Mouse (Mus musculus) MEL (cell line): ENCODE measurements around the gene Slco1c1. TPM values are rescaled to one million over a fixed set of nuclear protein-coding genes. Genes with fewer than 3 reads are reported as not detected.

Experiments
- DNase-seq: peaks from one replicate; pipeline ENCODE4 v3.0.0; 2011; ENCODE audit warnings: low read depth, low spot score
- H3K27ac ChIP-seq: 2 replicates; pipeline ENCODE4 v1.5.1; 2012; ENCODE audit warnings: low read depth, mild to moderate bottlenecking, control low read depth, low read length, moderate library complexity; ENCODE audit not compliant: control insufficient read depth
- H3K27me3 ChIP-seq, 2 experiments: fragments of 150-350 bp in 1 of 2; sonication (generic) in 1 of 2; 2 replicates each; pipeline ENCODE4 v1.6.1; 2012; ENCODE audit warnings: low read length in 2 of 2, mild to moderate bottlenecking in 2 of 2, improper control_type of control experiment in 1 of 2, moderate library complexity in 1 of 2; ENCODE audit not compliant: insufficient read depth in 2 of 2, control insufficient read depth in 1 of 2
- H3K36me3 ChIP-seq, 2 experiments: 2 replicates each; pipeline ENCODE4 v1.6.1; 2012 to 2014; ENCODE audit warnings: low read length in 2 of 2, improper control_type of control experiment in 1 of 2, inconsistent platforms in 1 of 2, mild to moderate bottlenecking in 1 of 2; ENCODE audit not compliant: insufficient read depth in 2 of 2, control insufficient read depth in 1 of 2
- H3K4me1 ChIP-seq, 2 experiments: fragments of 150-350 bp in 1 of 2; sonication (generic) in 1 of 2; 2 replicates each; pipeline ENCODE4 v1.6.1; 2012; ENCODE audit warnings: low read length in 2 of 2, improper control_type of control experiment in 1 of 2, mild to moderate bottlenecking in 1 of 2; ENCODE audit not compliant: insufficient read depth in 2 of 2, control insufficient read depth in 1 of 2
- H3K4me3 ChIP-seq, 2 experiments: fragments of 150-350 bp in 1 of 2; sonication (generic) in 1 of 2; 2 replicates each; pipeline ENCODE4 v1.5.1; 2012; ENCODE audit warnings: low read depth in 2 of 2, low read length in 2 of 2, mild to moderate bottlenecking in 2 of 2, moderate library complexity in 2 of 2, control low read depth in 1 of 2, improper control_type of control experiment in 1 of 2; ENCODE audit not compliant: control insufficient read depth in 1 of 2, insufficient read depth in 1 of 2
- H3K79me2 ChIP-seq: 2 replicates; pipeline ENCODE4 v1.6.1; 2012; ENCODE audit warnings: mild to moderate bottlenecking, low read length, moderate library complexity; ENCODE audit not compliant: control insufficient read depth, poor library complexity, insufficient read depth
- H3K9ac ChIP-seq: 2 replicates; pipeline ENCODE4 v1.6.1; 2012; ENCODE audit warnings: low read depth, mild to moderate bottlenecking, control low read depth, low read length, moderate library complexity; ENCODE audit not compliant: control insufficient read depth, poor library complexity, severe bottlenecking
- H3K9me3 ChIP-seq: fragments of 150-350 bp; sonication (generic); replicated peaks from 2 replicates; pipeline ENCODE4 v1.6.1; 2012; ENCODE audit warnings: mild to moderate bottlenecking, low read length, improper control_type of control experiment, moderate library complexity; ENCODE audit not compliant: insufficient read depth
- BHLHE40 ChIP-seq: IDR thresholded peaks from 2 replicates; pipeline ENCODE4 v1.6.1; 2012; ENCODE audit warnings: low read depth, mild to moderate bottlenecking, inconsistent platforms, low read length, improper control_type of control experiment, borderline replicate concordance
- CHD1 ChIP-seq: IDR thresholded peaks from 2 replicates; pipeline ENCODE4 v1.6.1; 2012; ENCODE audit warnings: low read depth, mild to moderate bottlenecking, inconsistent platforms, low read length, improper control_type of control experiment
- CTCF ChIP-seq, 3 experiments: IDR thresholded peaks in 2 of 3; conservative IDR thresholded peaks in 1 of 3; 2 replicates each; pipeline ENCODE4 v1.5.1; 2011 to 2012; ENCODE audit warnings: low read length in 3 of 3, low read depth in 2 of 3, mild to moderate bottlenecking in 2 of 3, improper control_type of control experiment in 1 of 3, inconsistent platforms in 1 of 3, mixed read lengths in 1 of 3, moderate library complexity in 1 of 3; ENCODE audit not compliant: control insufficient read depth in 1 of 3, insufficient read depth in 1 of 3, poor library complexity in 1 of 3, severe bottlenecking in 1 of 3
- EP300 ChIP-seq, 2 experiments: IDR thresholded peaks; 2 replicates each; pipeline ENCODE4 v1.6.1; 2011; ENCODE audit warnings: improper control_type of control experiment in 2 of 2, low read length in 2 of 2, low read depth in 1 of 2, mild to moderate bottlenecking in 1 of 2
- ETS1 ChIP-seq: IDR thresholded peaks from 2 replicates; pipeline ENCODE4 v1.6.1; 2012; ENCODE audit warnings: low read depth, mild to moderate bottlenecking, inconsistent platforms, low read length, improper control_type of control experiment, moderate library complexity
- MEF2A ChIP-seq: IDR thresholded peaks from 2 replicates; pipeline ENCODE4 v1.6.1; 2014; ENCODE audit warnings: low read depth, mild to moderate bottlenecking, inconsistent platforms, low read length, improper control_type of control experiment; ENCODE audit not compliant: poor library complexity, insufficient replicate concordance, severe bottlenecking; ENCODE audit errors: extremely low read depth
- MXI1 ChIP-seq: IDR thresholded peaks from 2 replicates; pipeline ENCODE4 v1.6.1; 2011; ENCODE audit warnings: mild to moderate bottlenecking, low read depth, low read length, improper control_type of control experiment
- NRF1 ChIP-seq: IDR thresholded peaks from 2 replicates; pipeline ENCODE4 v1.6.1; 2014; ENCODE audit warnings: low read depth, mild to moderate bottlenecking, inconsistent platforms, low read length, improper control_type of control experiment, moderate library complexity; ENCODE audit not compliant: poor library complexity, insufficient read depth, severe bottlenecking
- POLR2A ChIP-seq, 2 experiments: IDR thresholded peaks; 2 replicates each; pipeline ENCODE4 v1.6.1; 2011 to 2012; ENCODE audit warnings: low read length in 2 of 2, mild to moderate bottlenecking in 2 of 2, control low read depth in 1 of 2, improper control_type of control experiment in 1 of 2, low read depth in 1 of 2, moderate library complexity in 1 of 2; ENCODE audit not compliant: control insufficient read depth in 1 of 2, insufficient read depth in 1 of 2, poor library complexity in 1 of 2
- POLR2AphosphoS5 ChIP-seq: IDR thresholded peaks from 2 replicates; pipeline ENCODE4 v1.6.1; 2012; ENCODE audit warnings: low read depth, borderline replicate concordance, mild to moderate bottlenecking, inconsistent platforms, low read length, moderate library complexity, mixed read lengths
- RAD21 ChIP-seq: IDR thresholded peaks from 2 replicates; pipeline ENCODE4 v1.6.1; 2011; ENCODE audit warnings: mild to moderate bottlenecking, low read depth, low read length, improper control_type of control experiment
- RCOR1 ChIP-seq: IDR thresholded peaks from 2 replicates; pipeline ENCODE4 v1.6.1; 2012; ENCODE audit warnings: low read depth, mild to moderate bottlenecking, inconsistent platforms, low read length, improper control_type of control experiment
- SMC3 ChIP-seq: IDR thresholded peaks from 2 replicates; pipeline ENCODE4 v1.6.1; 2011; ENCODE audit warnings: low read depth, low read length, improper control_type of control experiment
- TAL1 ChIP-seq: IDR thresholded peaks from 2 replicates; pipeline ENCODE4 v1.6.1; 2012; ENCODE audit warnings: mild to moderate bottlenecking, inconsistent platforms, low read length, moderate library complexity, mixed read lengths
- TCF12 ChIP-seq: IDR thresholded peaks from 2 replicates; pipeline ENCODE4 v1.6.1; 2014; ENCODE audit warnings: low read depth, mild to moderate bottlenecking, inconsistent platforms, low read length, improper control_type of control experiment, moderate library complexity
- USF2 ChIP-seq, 2 experiments: IDR thresholded peaks; 2 replicates each; pipeline ENCODE4 v1.6.1; 2011 to 2012; ENCODE audit warnings: improper control_type of control experiment in 2 of 2, low read length in 2 of 2, borderline replicate concordance in 1 of 2, inconsistent platforms in 1 of 2, low read depth in 1 of 2, mild to moderate bottlenecking in 1 of 2; ENCODE audit not compliant: insufficient read depth in 1 of 2
- ZC3H11A ChIP-seq: IDR thresholded peaks from 2 replicates; pipeline ENCODE4 v1.6.1; 2012; ENCODE audit warnings: low read depth, mild to moderate bottlenecking, inconsistent platforms, low read length, improper control_type of control experiment
- ZKSCAN1 ChIP-seq: IDR thresholded peaks from 2 replicates; pipeline ENCODE4 v1.6.1; 2012; ENCODE audit warnings: low read depth, mild to moderate bottlenecking, inconsistent platforms, low read length, improper control_type of control experiment, moderate library complexity
- ZNF384 ChIP-seq: IDR thresholded peaks from 2 replicates; pipeline ENCODE4 v1.6.1; 2012; ENCODE audit warnings: low read depth, mild to moderate bottlenecking, inconsistent platforms, low read length, improper control_type of control experiment
- polyA plus RNA-seq, 2 experiments: library from polyadenylated mRNA; stranded (reverse) in 1 of 2; unstranded in 1 of 2; fragments of >175 nt in 1 of 2; fragments of >200 nt in 1 of 2; gene quantifications; 2 replicates each; pipeline versions ENCODE4 v1.2.1 to v1.2.4; 2012; ENCODE audit warnings: low replicate concordance in 2 of 2, low read depth in 1 of 2; ENCODE audit not compliant: insufficient read length in 2 of 2, insufficient read depth in 1 of 2, missing spikeins in 1 of 2
- total RNA-seq: library from RNA; depleted of rRNA; stranded (reverse); fragments of 300-350 nt; gene quantifications from 2 replicates; pipeline ENCODE4 v1.2.3, GENCODE M21; 2012

The Slco1c1 gene
- total and polyA plus RNA-seq, 3 experiments: not detected

DNA sequence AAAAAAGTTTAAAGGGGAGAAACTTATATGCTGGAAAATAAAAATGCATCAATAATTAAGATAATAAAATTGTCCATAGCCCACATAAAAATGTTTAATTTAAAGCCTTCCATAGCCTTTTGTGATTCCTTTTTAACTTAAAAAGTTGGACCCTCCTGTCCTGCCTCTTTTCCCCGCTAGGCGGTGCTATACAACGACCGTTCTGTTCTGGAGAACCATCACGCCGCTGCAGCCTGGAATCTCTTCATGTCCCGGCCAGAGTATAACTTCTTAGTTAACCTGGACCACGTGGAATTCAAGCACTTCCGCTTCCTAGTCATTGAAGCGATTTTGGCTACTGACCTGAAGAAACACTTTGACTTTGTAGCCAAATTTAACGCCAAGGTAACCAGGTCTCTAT is 35.5 kb upstream of the Slco1c1 start:
- TF ChIP-seq RAD21 (peak; percentile 17), CTCF (IDR thresholded peaks at IDR 0.05 in 2 of 3, conservative IDR thresholded peaks at IDR 0.05 in 1 of 3; ENCODE audit: control insufficient read depth in 1 of 3, insufficient read depth in 1 of 3, low read depth in 2 of 3, low read length in 3 of 3, poor library complexity in 1 of 3, severe bottlenecking in 1 of 3) (peak in 2 of 3 experiments; percentile 33 to 50; a peak in 4 of 6 replicates), SMC3 (peak; percentile 30), POLR2A (IDR thresholded peaks at IDR 0.05; ENCODE audit: control insufficient read depth in 1 of 2, insufficient read depth in 1 of 2, low read depth in 1 of 2, low read length in 2 of 2, poor library complexity in 1 of 2) (no peak)
- Histone ChIP-seq H3K27me3 (no peaks in the 10 kb centered on the region), H3K4me3 (no peak overlapping the region), H3K27ac (no peak overlapping the region), H3K79me2 (no peaks in the 10 kb centered on the region), H3K9me3 (no peaks in the 10 kb centered on the region), H3K4me1 (no peaks in the 10 kb centered on the region), H3K36me3 (no peaks in the 10 kb centered on the region), H3K9ac (no peak overlapping the region)
- peak; percentile 8 for DNase-seq

DNA sequence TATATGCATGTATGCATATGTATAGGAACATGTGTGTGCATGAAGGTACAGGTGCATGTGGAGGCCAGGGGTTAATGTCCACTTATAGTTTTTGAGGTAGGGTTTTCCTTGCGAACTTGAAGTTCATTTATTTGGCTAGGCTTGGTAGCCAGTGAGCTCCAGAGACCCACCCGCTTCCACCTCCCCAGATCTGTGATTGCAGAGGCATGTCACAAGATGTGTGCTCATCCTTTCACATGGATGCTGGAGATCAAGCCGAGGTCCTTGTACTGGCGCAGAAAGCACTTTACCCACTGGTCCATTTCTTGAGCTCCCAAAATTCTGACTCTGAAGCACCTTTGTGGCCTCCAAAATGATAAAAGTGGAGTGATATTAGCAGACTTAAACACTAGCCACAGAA is 29.3 kb upstream of the Slco1c1 start:
- TF ChIP-seq TAL1 (no peak), TCF12 (no peak), MEF2A (no peak), ETS1 (no peak), ZKSCAN1 (no peak), ZNF384 (no peak), POLR2A (IDR thresholded peaks at IDR 0.05; ENCODE audit: control insufficient read depth in 1 of 2, insufficient read depth in 1 of 2, low read depth in 1 of 2, low read length in 2 of 2, poor library complexity in 1 of 2) (no peak), ZC3H11A (no peak), RCOR1 (no peak), POLR2AphosphoS5 (no peak), RAD21 (no peak), EP300 (IDR thresholded peaks at IDR 0.05; ENCODE audit: low read depth in 1 of 2, low read length in 2 of 2) (no peak), CHD1 (no peak), USF2 (IDR thresholded peaks at IDR 0.05; ENCODE audit: borderline replicate concordance in 1 of 2, insufficient read depth in 1 of 2, low read depth in 1 of 2, low read length in 2 of 2) (no peak), CTCF (IDR thresholded peaks at IDR 0.05 in 2 of 3, conservative IDR thresholded peaks at IDR 0.05 in 1 of 3; ENCODE audit: control insufficient read depth in 1 of 3, insufficient read depth in 1 of 3, low read depth in 2 of 3, low read length in 3 of 3, poor library complexity in 1 of 3, severe bottlenecking in 1 of 3) (no peak), BHLHE40 (no peak), NRF1 (no peak), MXI1 (no peak)
- DNase-seq: no peak
- H3K27ac ChIP-seq: no peak overlapping the region
- H3K36me3 ChIP-seq: no peaks in the 10 kb centered on the region
- H3K9me3 ChIP-seq: no peaks in the 10 kb centered on the region
- H3K4me1 ChIP-seq: no peaks in the 10 kb centered on the region
- H3K79me2 ChIP-seq: no peaks in the 10 kb centered on the region
- no peak overlapping the region for H3K4me3 ChIP-seq
- no peaks in the 10 kb centered on the region for H3K27me3 ChIP-seq
- no peak overlapping the region for H3K9ac ChIP-seq
